Mouse (Mus musculus) myocyte (in vitro differentiated cells): ENCODE data around the gene 9930021J03Rik. TPM values are rescaled to one million over a fixed set of nuclear protein-coding genes. Genes with fewer than 3 reads are reported as not detected.

Experiments
- H3K27me3 ChIP-seq: one replicate; pipeline ENCODE4 v1.6.1; 2011; ENCODE audit not compliant: control insufficient read depth, insufficient read depth, insufficient read length
- H3K36me3 ChIP-seq: one replicate; pipeline ENCODE4 v1.6.1; 2011; ENCODE audit not compliant: control insufficient read depth, insufficient read depth
- H3K4me2 ChIP-seq: one replicate; pipeline ENCODE4 v1.6.1; 2011; ENCODE audit warnings: low read depth, control low read depth
- H3K4me3 ChIP-seq: one replicate; pipeline ENCODE4 v1.5.1; 2011; ENCODE audit warnings: mild to moderate bottlenecking, control low read depth, moderate library complexity
- H3K79me2 ChIP-seq: one replicate; pipeline ENCODE4 v1.6.1; 2011; ENCODE audit not compliant: control insufficient read depth, insufficient read depth
- H3ac ChIP-seq: one replicate; pipeline ENCODE4 v1.6.1; 2011; ENCODE audit not compliant: control insufficient read depth, insufficient read length
- CEBPB ChIP-seq: IDR thresholded peaks from 2 replicates; pipeline ENCODE4 v1.6.1; 2011; ENCODE audit warnings: mild to moderate bottlenecking, moderate library complexity; ENCODE audit not compliant: poor library complexity, insufficient read depth, severe bottlenecking
- E2F4 ChIP-seq: IDR thresholded peaks from one replicate; pipeline ENCODE4 v1.6.1; 2011; ENCODE audit warnings: mild to moderate bottlenecking, control low read depth, moderate library complexity; ENCODE audit not compliant: insufficient read depth
- MAX ChIP-seq: IDR thresholded peaks from one replicate; pipeline ENCODE4 v1.6.1; 2011; ENCODE audit warnings: low read depth, mild to moderate bottlenecking, control low read depth
- MYOD1 ChIP-seq, 3 experiments: IDR thresholded peaks; one replicate each; pipeline ENCODE4 v1.6.1; 2011; ENCODE audit warnings: control low read depth in 2 of 3, low read depth in 2 of 3, mild to moderate bottlenecking in 2 of 3, moderate library complexity in 1 of 3; ENCODE audit not compliant: insufficient read length in 2 of 3, control insufficient read depth in 1 of 3
- MYOG ChIP-seq, 3 experiments: IDR thresholded peaks; one replicate each; pipeline ENCODE4 v1.6.1; 2011; ENCODE audit warnings: control low read depth in 2 of 3, low read depth in 2 of 3, mild to moderate bottlenecking in 2 of 3; ENCODE audit not compliant: insufficient read length in 2 of 3, control insufficient read depth in 1 of 3, insufficient read depth in 1 of 3
- POLR2A ChIP-seq: IDR thresholded peaks from one replicate; pipeline ENCODE4 v1.6.1; 2011; ENCODE audit warnings: low read depth, mild to moderate bottlenecking, control low read depth, moderate library complexity; ENCODE audit not compliant: insufficient read length
- POLR2AphosphoS2 ChIP-seq: IDR thresholded peaks from one replicate; pipeline ENCODE4 v1.6.1; 2011; ENCODE audit warnings: low read depth, control low read depth; ENCODE audit not compliant: insufficient read length
- REST ChIP-seq: IDR thresholded peaks from one replicate; pipeline ENCODE4 v1.6.1; 2011; ENCODE audit warnings: mild to moderate bottlenecking, control low read depth, moderate library complexity; ENCODE audit not compliant: insufficient read depth, insufficient read length
- SRF ChIP-seq: IDR thresholded peaks from one replicate; pipeline ENCODE4 v1.6.1; 2011; ENCODE audit warnings: low read depth; ENCODE audit not compliant: control insufficient read depth, insufficient read length
- TCF12 ChIP-seq: IDR thresholded peaks from one replicate; pipeline ENCODE4 v1.6.1; 2011; ENCODE audit warnings: mild to moderate bottlenecking, control low read depth; ENCODE audit not compliant: poor library complexity, insufficient read depth, severe bottlenecking
- TCF3 ChIP-seq: IDR thresholded peaks from one replicate; pipeline ENCODE4 v1.6.1; 2011; ENCODE audit warnings: low read depth, control low read depth; ENCODE audit not compliant: insufficient read length
- USF1 ChIP-seq: IDR thresholded peaks from one replicate; pipeline ENCODE4 v1.6.1; 2011; ENCODE audit warnings: low read depth, mild to moderate bottlenecking, control low read depth, moderate library complexity
- polyA plus RNA-seq: library from polyadenylated mRNA; unstranded; fragments of >200 nt; fragmentation: generic; extraction: Trizol; gene quantifications from one replicate; pipeline ENCODE4 v1.2.1, GENCODE M21; 2012; ENCODE audit warnings: missing spikeins

Gene 9930021J03Rik
- polyA plus RNA-seq, 1 experiment: 3.1 TPM

DNA sequence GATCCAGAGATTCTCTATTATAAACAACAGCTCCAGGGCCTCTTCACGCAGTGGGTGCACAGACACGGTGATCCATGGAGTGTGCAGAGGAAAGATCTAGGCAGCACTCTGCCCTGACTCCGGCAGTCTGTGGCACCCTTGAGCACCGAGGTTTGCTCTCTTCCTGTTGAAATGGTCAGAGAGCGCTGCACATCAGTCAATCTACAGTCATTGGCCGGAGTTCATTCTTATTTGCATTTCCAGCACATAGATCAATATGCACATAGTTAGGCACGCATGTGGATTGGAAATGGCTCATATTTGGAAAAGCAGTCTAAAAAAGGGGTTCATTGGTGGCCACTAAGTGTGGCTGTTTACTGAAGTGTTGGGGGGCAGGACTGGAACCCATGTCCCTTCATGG lies 137.7 kb downstream of the 9930021J03Rik start:
- Histone ChIP-seq H3K79me2 (no peaks in the 10 kb centered on the region), H3K4me2 (no peak overlapping the region), H3K4me3 (no peak overlapping the region), H3K27me3 (no peaks in the 10 kb centered on the region), H3ac (no peak overlapping the region), H3K36me3 (no peaks in the 10 kb centered on the region)
- TF ChIP-seq CEBPB (no peak), POLR2AphosphoS2 (no peak), USF1 (no peak), E2F4 (no peak)

DNA sequence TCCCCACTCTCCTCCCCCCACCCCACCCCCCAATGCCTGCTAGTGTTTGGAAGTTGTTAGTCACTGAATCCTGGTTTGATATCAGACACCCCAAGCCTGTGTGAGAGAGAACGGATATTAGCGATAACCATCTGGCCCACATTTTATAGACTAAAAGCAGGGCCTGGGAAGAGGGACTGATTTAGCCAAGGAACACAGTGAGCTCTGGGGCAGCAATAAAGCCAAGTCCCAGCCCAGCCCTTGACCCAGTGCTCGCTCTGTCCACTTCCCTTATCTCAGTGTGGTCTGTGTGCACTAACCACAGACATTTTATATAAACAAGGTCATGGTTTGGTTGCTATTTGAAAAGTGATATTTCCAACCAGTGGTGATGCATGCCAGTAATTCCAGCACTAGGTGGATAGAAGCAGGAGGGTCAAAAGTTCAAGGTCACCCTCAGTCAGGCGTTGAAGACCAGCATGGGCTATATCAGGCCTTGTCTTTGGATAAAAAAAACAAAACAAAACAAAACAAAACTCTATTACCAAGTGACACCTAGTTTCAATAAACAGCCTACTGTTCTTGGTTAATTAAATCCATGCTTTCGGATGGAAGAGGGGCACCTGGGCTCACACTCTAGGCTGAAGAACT lies 138.7 kb downstream of the 9930021J03Rik start:
- Histone ChIP-seq H3K27me3 (no peaks in the 10 kb centered on the region), H3K79me2 (no peaks in the 10 kb centered on the region), H3K4me3 (no peak overlapping the region), H3K36me3 (no peaks in the 10 kb centered on the region), H3ac (no peak overlapping the region), H3K4me2 (peak overlapping the region; percentile 41)
- TF ChIP-seq E2F4 (no peak), USF1 (no peak), MYOG (IDR thresholded peaks at IDR 0.05; ENCODE audit: control insufficient read depth in 1 of 3, insufficient read depth in 1 of 3, insufficient read length in 2 of 3, low read depth in 2 of 3) (peak in 1 of 3 experiments; percentile 41), TCF3 (no peak), CEBPB (0 out of 2 replicates have a peak, but pooled peaks have one; percentile 5), POLR2AphosphoS2 (no peak)

DNA sequence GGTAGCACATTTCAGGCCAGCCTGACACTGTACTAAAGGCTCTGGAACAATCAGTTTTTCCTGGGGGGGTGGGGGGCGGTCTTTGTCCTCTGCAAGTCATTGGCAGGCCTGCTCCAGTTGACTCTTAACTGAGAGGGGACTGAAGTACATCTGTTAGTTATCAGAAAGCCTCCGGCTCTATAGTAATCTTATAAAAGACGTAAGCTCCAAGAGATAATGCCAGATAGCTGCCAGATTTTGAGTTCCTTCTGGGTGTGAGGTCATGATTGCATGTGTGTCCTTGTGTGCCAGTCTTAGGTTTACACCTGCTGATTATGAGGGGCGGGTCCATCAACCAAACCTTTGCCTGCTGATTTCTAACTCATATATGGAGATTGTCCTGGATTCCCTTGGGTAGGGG lies 139.6 kb downstream of the 9930021J03Rik start:
- H3K36me3 ChIP-seq: no peaks in the 10 kb centered on the region
- H3K4me3 ChIP-seq: no peak overlapping the region
- no peaks in the 10 kb centered on the region for H3K79me2 ChIP-seq
- peak overlapping the region; percentile 27 for H3K4me2 ChIP-seq
- TF ChIP-seq TCF12 (no peak), POLR2AphosphoS2 (no peak), MYOD1 (IDR thresholded peaks at IDR 0.05; ENCODE audit: control insufficient read depth in 1 of 3, insufficient read length in 2 of 3, low read depth in 2 of 3) (no peak), MYOG (IDR thresholded peaks at IDR 0.05; ENCODE audit: control insufficient read depth in 1 of 3, insufficient read depth in 1 of 3, insufficient read length in 2 of 3, low read depth in 2 of 3) (no peak), POLR2A (no peak), CEBPB (no peak), MAX (no peak), E2F4 (no peak), TCF3 (no peak), REST (no peak), SRF (no peak), USF1 (no peak)
- no peak overlapping the region for H3ac ChIP-seq
- H3K27me3 ChIP-seq: no peaks in the 10 kb centered on the region

GRCm38 (mm10) chr19:29664934-29665333 lies 140.9 kb downstream of the 9930021J03Rik start:
- TF ChIP-seq TCF3 (no peak), REST (no peak), POLR2A (no peak), TCF12 (no peak), MYOG (IDR thresholded peaks at IDR 0.05; ENCODE audit: control insufficient read depth in 1 of 3, insufficient read depth in 1 of 3, insufficient read length in 2 of 3, low read depth in 2 of 3) (no peak), MYOD1 (IDR thresholded peaks at IDR 0.05; ENCODE audit: control insufficient read depth in 1 of 3, insufficient read length in 2 of 3, low read depth in 2 of 3) (no peak), E2F4 (no peak), USF1 (no peak), SRF (no peak), MAX (no peak), CEBPB (no peak), POLR2AphosphoS2 (no peak)
- H3ac ChIP-seq: no peak overlapping the region
- H3K4me3 ChIP-seq: no peak overlapping the region
- no peaks in the 10 kb centered on the region for H3K79me2 ChIP-seq
- no peak overlapping the region for H3K4me2 ChIP-seq
- no peaks in the 10 kb centered on the region for H3K27me3 ChIP-seq
- H3K36me3 ChIP-seq: no peaks in the 10 kb centered on the region

Other genes starting within 250 kb of the 9930021J03Rik start
- gene Ermp1, start 157.6 kb downstream of the 9930021J03Rik start, polyA plus RNA-seq: 7.4 TPM
- gene Mlana, start 108.2 kb downstream of the 9930021J03Rik start, polyA plus RNA-seq: not detected
- gene Ranbp6, start 7.0 kb upstream of the 9930021J03Rik start, polyA plus RNA-seq: 2.1 TPM
- gene Il33, start 119.1 kb upstream of the 9930021J03Rik start, polyA plus RNA-seq: 1.4 TPM
- gene Trpd52l3, start 197.8 kb upstream of the 9930021J03Rik start, polyA plus RNA-seq: not detected
- gene Uhrf2, start 224.5 kb upstream of the 9930021J03Rik start, polyA plus RNA-seq: 17.2 TPM